Mouse (Mus musculus) lung, adult 2 months (tissue): ENCODE measurements around the gene Rims3.

Source experiments
- CTCF ChIP-seq: fragments of 200-500 bp; IDR thresholded peaks from 2 replicates; pipeline ENCODE4 v1.5.1; 2011; ENCODE audit warnings: mild to moderate bottlenecking, low read length, control low read depth; ENCODE audit not compliant: insufficient read depth
- POLR2A ChIP-seq: fragments of 200-500 bp; IDR thresholded peaks from 2 replicates; pipeline ENCODE4 v1.6.1; 2011; ENCODE audit warnings: low read depth, mild to moderate bottlenecking, control low read depth, low read length, borderline replicate concordance; ENCODE audit errors: extremely low read depth

GRCm38 (mm10) chr4:120819871-120820270, 34.7 kb upstream of the Rims3 start:
- TF ChIP-seq POLR2A: no peak
- no peak for TF ChIP-seq CTCF
